Mouse (Mus musculus) E14TG2a.4 (cell line): ENCODE results near the gene Anp32b.

Experiments used
- H3K27me3 ChIP-seq: 2 replicates; pipeline ENCODE4 v1.6.1; 2014; ENCODE audit warnings: low read length, control low read depth; ENCODE audit not compliant: insufficient read depth
- H3K36me3 ChIP-seq: 2 replicates; pipeline ENCODE4 v1.6.1; 2014; ENCODE audit warnings: low read length, control low read depth; ENCODE audit not compliant: insufficient read depth
- H3K4me1 ChIP-seq: replicated peaks from 2 replicates; pipeline ENCODE4 v1.6.1; 2014; ENCODE audit warnings: low read depth, low read length, control low read depth
- H3K4me3 ChIP-seq: replicated peaks from 2 replicates; pipeline ENCODE4 v1.5.1; 2014; ENCODE audit warnings: mild to moderate bottlenecking, low read length
- H3K9me3 ChIP-seq: 2 replicates; pipeline ENCODE4 v1.6.1; 2014; ENCODE audit warnings: low read length, control low read depth
- CTCF ChIP-seq: conservative IDR thresholded peaks from 2 replicates; pipeline ENCODE4 v1.5.1; 2014; ENCODE audit warnings: low read length
- NANOG ChIP-seq: IDR thresholded peaks from 2 replicates; pipeline ENCODE4 v1.6.1; 2014; ENCODE audit warnings: borderline replicate concordance, low read length, mixed read lengths
- POU5F1 ChIP-seq: IDR thresholded peaks from 2 replicates; pipeline ENCODE4 v1.6.1; 2014; ENCODE audit warnings: low read length, borderline replicate concordance

Gene Anp32b

GRCm38 (mm10) chr4:46418851-46419250 lies 31.9 kb upstream of the Anp32b start:
- TF ChIP-seq POU5F1 (no peak), NANOG (no peak)
- H3K36me3 ChIP-seq, result no peaks in the 10 kb centered on the region
- H3K9me3 ChIP-seq, result no peaks in the 10 kb centered on the region
- peaks cover 11% of the 10 kb centered on the region; the same call in 1 of the 2 replicates for H3K27me3 ChIP-seq
- peaks cover 19% of the 10 kb centered on the region for H3K4me1 ChIP-seq
- no peak overlapping the region for H3K4me3 ChIP-seq

DNA sequence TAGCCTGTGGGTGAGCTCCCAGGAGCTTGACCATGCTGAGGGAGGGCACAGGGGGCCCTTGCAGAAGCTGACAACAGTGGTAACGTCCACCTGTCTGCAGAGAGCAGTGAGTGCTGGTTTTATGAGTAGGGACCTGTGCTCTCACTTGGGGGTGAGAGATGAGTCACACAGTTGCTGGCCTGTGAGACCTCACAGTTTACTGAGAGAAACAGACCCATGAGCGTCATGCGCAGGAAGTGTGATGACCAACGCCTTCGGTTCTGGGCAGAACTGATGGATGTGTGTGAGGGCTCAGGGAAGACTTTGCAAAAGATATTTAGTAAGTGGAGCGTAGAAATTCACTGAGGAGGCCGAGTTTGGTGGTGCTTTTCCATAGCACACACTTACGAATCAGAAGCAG lies 28.1 kb upstream of the Anp32b start:
- Histone ChIP-seq H3K36me3 (no peaks in the 10 kb centered on the region), H3K4me1 (peaks cover 12% of the 10 kb centered on the region)
- TF ChIP-seq POU5F1, result no peak

DNA sequence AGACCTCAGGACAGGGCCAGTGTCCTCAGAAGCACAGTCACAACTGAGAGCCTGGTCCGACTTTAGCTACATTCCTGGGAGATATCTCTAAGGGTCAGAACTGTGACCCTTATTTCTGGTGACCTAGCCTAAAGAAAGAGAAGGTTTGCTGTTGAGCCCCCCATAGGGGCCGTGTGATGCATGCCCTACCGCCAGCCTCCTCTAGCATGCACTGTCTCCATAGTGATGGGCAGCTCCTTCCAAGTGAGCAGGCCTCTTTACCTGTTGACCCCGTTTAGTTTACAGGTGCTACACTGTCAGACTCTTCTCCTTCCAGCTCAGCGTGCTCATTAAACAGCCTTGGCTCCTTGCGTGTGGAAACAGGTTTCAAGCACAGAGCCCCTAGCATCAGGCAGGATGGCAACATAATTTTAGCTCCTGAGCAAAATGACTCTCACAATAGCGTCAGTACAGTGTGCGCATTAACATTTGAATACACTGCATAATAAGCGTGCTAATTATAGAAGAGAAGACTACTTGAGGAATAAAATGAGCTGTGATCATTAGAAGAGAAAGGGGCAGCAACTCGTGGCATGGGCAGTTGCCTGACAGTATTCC lies 21.7 kb upstream of the Anp32b start:
- H3K4me3 ChIP-seq, result no peak overlapping the region
- 0 out of 2 replicates have a peak, but pooled peaks cover 4% of the 10 kb centered on the region for H3K4me1 ChIP-seq
- peaks cover 14% of the 10 kb centered on the region for H3K27me3 ChIP-seq
- H3K9me3 ChIP-seq, result no peaks in the 10 kb centered on the region
- no peak for TF ChIP-seq NANOG
- TF ChIP-seq POU5F1, result no peak
- TF ChIP-seq CTCF, result no peak
- no peaks in the 10 kb centered on the region for H3K36me3 ChIP-seq

More for the DNA sequence above, 28.1 kb upstream of the Anp32b start:
- Histone ChIP-seq H3K27me3 (peaks cover 13% of the 10 kb centered on the region; the same call in 1 of the 2 replicates), H3K4me3 (no peak overlapping the region), H3K9me3 (no peaks in the 10 kb centered on the region)

DNA sequence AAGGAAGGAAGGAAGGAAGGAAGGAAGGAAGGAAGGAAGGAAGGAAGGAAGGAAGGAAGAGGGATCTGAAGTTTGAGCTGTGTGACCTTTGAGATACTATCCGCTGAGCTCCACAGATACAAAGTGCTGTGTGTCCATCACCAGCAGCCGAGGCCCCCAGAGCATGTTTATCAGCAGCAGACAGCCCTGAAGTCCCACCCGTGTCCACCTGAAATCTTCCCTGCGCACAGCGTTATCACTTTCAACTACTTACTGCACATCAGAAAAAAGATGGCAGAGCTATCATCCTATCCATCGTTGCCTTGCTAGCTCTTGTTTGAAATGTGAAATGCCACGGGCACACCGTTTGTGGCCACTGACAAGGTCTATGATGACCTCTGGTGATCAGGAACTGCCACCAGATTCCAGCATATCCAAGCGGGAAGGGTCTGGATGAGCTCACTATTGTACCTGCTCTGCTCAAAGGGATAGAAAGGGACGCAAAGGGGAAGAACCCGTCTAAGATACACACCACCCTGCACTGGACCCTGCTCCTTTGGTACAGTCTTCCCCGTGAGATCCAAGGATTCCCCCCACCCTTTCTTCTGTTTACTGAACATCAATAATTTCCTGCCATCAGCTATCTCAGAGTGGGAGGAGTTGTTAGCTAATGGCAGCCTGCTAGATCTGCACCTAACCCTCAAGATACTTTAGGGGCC lies 18.2 kb upstream of the Anp32b start:
- H3K4me1 ChIP-seq, result 0 out of 2 replicates have a peak, but pooled peaks cover 4% of the 10 kb centered on the region
- H3K4me3 ChIP-seq, result no peak overlapping the region
- H3K27me3 ChIP-seq, result peaks cover 9% of the 10 kb centered on the region
- no peaks in the 10 kb centered on the region for H3K36me3 ChIP-seq
- no peak for TF ChIP-seq POU5F1
- TF ChIP-seq CTCF, result no peak
- no peak for TF ChIP-seq NANOG
- no peaks in the 10 kb centered on the region for H3K9me3 ChIP-seq

DNA sequence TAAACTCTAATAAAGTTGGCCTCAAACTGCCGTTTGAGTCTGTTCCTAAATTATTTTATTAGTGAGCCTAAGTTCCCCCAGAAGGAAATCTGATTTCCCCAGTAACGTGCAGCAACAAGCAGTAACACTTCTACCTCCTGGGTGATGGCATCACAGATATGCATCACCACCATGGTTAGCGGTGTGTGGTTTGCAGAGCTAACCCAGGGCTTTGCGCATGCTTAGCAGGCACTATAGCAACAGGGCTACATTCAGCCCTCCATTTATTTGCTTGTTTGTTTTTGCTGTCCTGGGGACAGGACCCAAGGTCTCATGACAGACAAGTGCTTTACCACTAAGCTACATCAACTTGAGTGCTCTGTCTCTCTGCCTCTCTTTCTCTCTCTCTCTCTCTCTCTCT lies 8.2 kb upstream of the Anp32b start:
- Histone ChIP-seq H3K27me3 (0 out of 2 replicates have a peak, but pooled peaks cover 7% of the 10 kb centered on the region), H3K36me3 (no peaks in the 10 kb centered on the region), H3K4me3 (no peak overlapping the region), H3K4me1 (peaks cover 12% of the 10 kb centered on the region), H3K9me3 (no peaks in the 10 kb centered on the region)
- TF ChIP-seq NANOG, result no peak
- no peak for TF ChIP-seq CTCF
- TF ChIP-seq POU5F1, result no peak

DNA sequence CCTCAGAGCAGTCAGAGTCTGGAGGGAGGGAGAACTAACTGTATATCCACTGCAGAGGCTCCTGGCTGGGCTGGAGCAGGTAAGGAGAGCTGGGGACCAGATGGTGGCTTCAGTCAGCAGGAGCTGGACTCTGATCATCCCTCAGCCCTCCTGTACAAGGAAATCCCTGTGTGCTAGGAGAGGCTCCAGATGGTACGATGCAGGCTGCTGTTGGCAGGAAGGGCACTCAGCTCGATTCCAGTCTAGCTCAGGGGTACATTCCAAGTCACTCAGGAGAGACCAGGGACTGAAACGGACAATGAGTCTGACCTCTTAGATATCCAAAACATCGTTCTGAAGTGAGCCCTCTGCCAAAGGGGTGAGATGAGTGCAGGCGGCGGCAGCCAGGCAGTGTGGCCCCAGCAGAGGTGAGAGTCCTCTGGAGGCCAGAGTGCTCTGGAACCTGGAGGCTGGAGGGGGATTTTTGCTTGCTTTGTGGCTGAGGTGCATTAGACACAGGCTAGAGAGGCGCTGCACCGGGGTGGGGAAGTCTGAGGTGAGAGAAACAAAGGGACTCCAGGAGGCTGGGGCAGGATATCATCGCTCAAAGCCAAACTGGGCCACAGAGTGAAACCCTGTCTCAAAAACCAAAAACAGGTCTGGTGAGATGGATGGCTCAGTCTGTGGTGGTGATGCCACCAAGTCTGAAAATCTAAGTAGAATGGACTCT lies 5.3 kb upstream of the Anp32b start:
- Histone ChIP-seq H3K4me1 (peaks cover 33% of the 10 kb centered on the region), H3K9me3 (no peaks in the 10 kb centered on the region), H3K27me3 (0 out of 2 replicates have a peak, but pooled peaks cover 3% of the 10 kb centered on the region), H3K4me3 (peak overlapping the region; percentile 53), H3K36me3 (no peaks in the 10 kb centered on the region)
- TF ChIP-seq POU5F1 (no peak), CTCF (no peak), NANOG (no peak)

- no peaks in the 10 kb centered on the region for H3K36me3 ChIP-seq
- H3K4me1 ChIP-seq, result peaks cover 34% of the 10 kb centered on the region
- no peak overlapping the region for H3K4me3 ChIP-seq
- H3K27me3 ChIP-seq, result no peaks in the 10 kb centered on the region
- H3K9me3 ChIP-seq, result no peaks in the 10 kb centered on the region
- TF ChIP-seq POU5F1 (no peak), CTCF (no peak), NANOG (no peak)
These were observed 3.2 kb upstream of the Anp32b start for GRCm38 (mm10) chr4:46447461-46447860.

- no peaks in the 10 kb centered on the region for H3K9me3 ChIP-seq
- H3K27me3 ChIP-seq, result no peaks in the 10 kb centered on the region
- peaks cover 7% of the 10 kb centered on the region; the same call in 1 of the 2 replicates for H3K36me3 ChIP-seq
- H3K4me1 ChIP-seq, result peaks cover 41% of the 10 kb centered on the region
- no peak for TF ChIP-seq CTCF
- no peak for TF ChIP-seq NANOG
- TF ChIP-seq POU5F1, result no peak
- H3K4me3 ChIP-seq, result no peak overlapping the region
These were observed 1.8 kb upstream of the Anp32b start for GRCm38 (mm10) chr4:46448886-46449285.

DNA sequence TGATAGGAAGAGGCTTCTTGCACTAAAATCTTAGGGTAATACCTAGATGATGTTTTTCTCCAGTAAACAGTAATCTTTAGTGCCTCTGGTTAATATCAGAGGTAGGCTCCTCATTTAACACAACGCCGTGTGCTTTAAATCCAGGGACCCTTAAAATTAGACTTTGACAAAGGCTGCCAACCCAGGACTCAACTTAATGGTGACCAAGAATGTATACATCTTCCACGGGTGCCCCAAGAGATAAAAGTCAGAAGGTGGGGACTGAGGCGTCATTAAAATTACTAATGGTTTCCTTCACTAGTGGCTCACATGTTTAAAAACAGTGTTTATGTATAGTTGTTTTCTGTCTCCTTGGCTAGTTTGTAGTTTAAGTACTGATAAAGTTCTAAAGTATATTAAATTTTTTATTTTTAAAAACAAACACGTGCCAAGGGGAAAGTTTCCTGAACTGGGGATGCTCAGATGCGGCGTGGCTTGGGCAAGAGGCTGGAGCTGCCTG lies 633 bp upstream of the Anp32b start:
- Histone ChIP-seq H3K4me3 (peak overlapping the region; percentile 91), H3K9me3 (no peaks in the 10 kb centered on the region), H3K4me1 (peaks cover 51% of the 10 kb centered on the region), H3K27me3 (no peaks in the 10 kb centered on the region), H3K36me3 (peaks cover 13% of the 10 kb centered on the region)
- TF ChIP-seq POU5F1 (no peak), NANOG (no peak), CTCF (no peak)
